Mouse (Mus musculus) midbrain, postnatal 0 days (tissue): ENCODE data around the gene Zan. TPM values are rescaled to one million over a fixed set of nuclear protein-coding genes. Genes with fewer than 3 reads are reported as not detected.

Experiments
- ATAC-seq: fragments of 200-750 bp; cut with Nextera tagmentation; 2 replicates; pipeline ENCODE4 v1.8.0; 2017; ENCODE audit warnings: moderate number of reproducible peaks, mild to moderate bottlenecking, moderate TSS enrichment, moderate library complexity; ENCODE audit not compliant: low FRiP score
- DNase-seq: peaks from one replicate; pipeline ENCODE4 v3.0.0-alpha.2; 2015; ENCODE audit warnings: low spot score
- H3K27ac ChIP-seq: fragments of 300-500 bp; sonication (generic); 2 replicates; pipeline ENCODE4 v1.5.1; 2014; ENCODE audit warnings: low read depth, mild to moderate bottlenecking, low read length, mixed read lengths
- H3K27me3 ChIP-seq: fragments of 300-500 bp; sonication (generic); 2 replicates; pipeline ENCODE4 v1.6.1; 2014; ENCODE audit warnings: low read length, control low read depth, mixed read lengths; ENCODE audit not compliant: insufficient read depth
- H3K36me3 ChIP-seq: fragments of 300-500 bp; sonication (generic); 2 replicates; pipeline ENCODE4 v1.6.1; 2014; ENCODE audit warnings: low read length, control low read depth, mixed read lengths; ENCODE audit not compliant: insufficient read depth
- H3K4me1 ChIP-seq: fragments of 300-500 bp; sonication (generic); 2 replicates; pipeline ENCODE4 v1.6.1; 2014; ENCODE audit warnings: mild to moderate bottlenecking, control low read depth, antibody characterized with exemption, low read length, mixed read lengths; ENCODE audit not compliant: insufficient read depth
- H3K4me2 ChIP-seq: fragments of 300-500 bp; sonication (generic); 2 replicates; pipeline ENCODE4 v1.6.1; 2014; ENCODE audit warnings: low read depth, mild to moderate bottlenecking, low read length, mixed read lengths; ENCODE audit not compliant: poor library complexity, severe bottlenecking
- H3K4me3 ChIP-seq: fragments of 300-500 bp; sonication (generic); 2 replicates; pipeline ENCODE4 v1.5.1; 2014; ENCODE audit warnings: low read depth, mild to moderate bottlenecking, low read length, moderate library complexity
- H3K9ac ChIP-seq: fragments of 300-500 bp; sonication (generic); replicated peaks from 2 replicates; pipeline ENCODE4 v1.6.1; 2014; ENCODE audit warnings: mild to moderate bottlenecking, low read length, moderate library complexity, mixed read lengths; ENCODE audit not compliant: poor library complexity, severe bottlenecking
- H3K9me3 ChIP-seq: fragments of 300-500 bp; sonication (generic); 2 replicates; pipeline ENCODE4 v1.6.1; 2016; ENCODE audit warnings: low read length, control low read depth
- CTCF ChIP-seq: IDR thresholded peaks from 2 replicates; pipeline ENCODE4 v1.5.1; 2016; ENCODE audit warnings: antibody characterized with exemption, mild to moderate bottlenecking
- WGBS: fragments of 180-500 bp; shearing (Covaris S2); extraction: QIAGEN DNeasy Blood & Tissue Kit; methylation state at CpG from one replicate; pipeline ENCODE4 v1.1.7; 2014; 5-methylcytosine and 5-hydroxymethylcytosine counted together
- polyA plus RNA-seq: library from polyadenylated mRNA; unstranded; fragments of >200 nt; fragmentation: Nextera tagmentation; extraction: Ambion mirVana; gene quantifications from 2 replicates; pipeline ENCODE4 v1.2.1, GENCODE M21; 2015
- total RNA-seq: library from RNA; depleted of rRNA; stranded (reverse); fragments of >200 nt; gene quantifications from 2 replicates; pipeline ENCODE4 v1.2.3, GENCODE M21; 2014

Gene Zan
- total and polyA plus RNA-seq, 2 experiments from 2014 or later = 0.31 to 0.99 TPM

- 51% methylated on average over 7 of the region's 7 CpGs for WGBS
- no peaks in the 10 kb centered on the region for H3K27me3 ChIP-seq
These were observed 82.4 kb downstream of the Zan start for GRCm38 (mm10) chr5:137394456-137394855.

GRCm38 (mm10) chr5:137391641-137392040, 85.2 kb downstream of the Zan start:
- DNase-seq = no peak
- no peak for ATAC-seq
- Histone ChIP-seq H3K27ac (no peak overlapping the region), H3K27me3 (no peaks in the 10 kb centered on the region), H3K4me2 (no peak overlapping the region), H3K4me1 (no peaks in the 10 kb centered on the region), H3K36me3 (no peaks in the 10 kb centered on the region), H3K4me3 (no peak overlapping the region), H3K9ac (no peak overlapping the region), H3K9me3 (no peaks in the 10 kb centered on the region)
- TF ChIP-seq CTCF = no peak
- WGBS = 82% methylated on average over 8 of the region's 8 CpGs

More at GRCm38 (mm10) chr5:137394456-137394855, 82.4 kb downstream of the Zan start:
- Histone ChIP-seq H3K4me3 (no peak overlapping the region), H3K9ac (no peak overlapping the region), H3K36me3 (no peaks in the 10 kb centered on the region), H3K9me3 (no peaks in the 10 kb centered on the region), H3K27ac (no peak overlapping the region), H3K4me1 (no peaks in the 10 kb centered on the region), H3K4me2 (no peak overlapping the region)
- ATAC-seq = no peak
- peak; percentile 12; the same call in 1 of the 2 replicates for TF ChIP-seq CTCF
- no peak for DNase-seq

GRCm38 (mm10) chr5:137386712-137387111, 90.2 kb downstream of the Zan start:
- Histone ChIP-seq H3K27me3 (no peaks in the 10 kb centered on the region), H3K4me1 (no peaks in the 10 kb centered on the region), H3K27ac (no peak overlapping the region), H3K36me3 (no peaks in the 10 kb centered on the region), H3K4me2 (no peak overlapping the region), H3K9ac (no peak overlapping the region), H3K9me3 (no peaks in the 10 kb centered on the region), H3K4me3 (no peak overlapping the region)
- no peak for DNase-seq
- ATAC-seq = no peak
- TF ChIP-seq CTCF = no peak
- 84% methylated on average over 7 of the region's 7 CpGs for WGBS

- Histone ChIP-seq H3K9ac (no peak overlapping the region), H3K27me3 (no peaks in the 10 kb centered on the region), H3K27ac (no peak overlapping the region), H3K4me1 (no peaks in the 10 kb centered on the region), H3K4me3 (no peak overlapping the region), H3K36me3 (no peaks in the 10 kb centered on the region), H3K9me3 (no peaks in the 10 kb centered on the region), H3K4me2 (no peak overlapping the region)
- TF ChIP-seq CTCF = no peak
- no peak for ATAC-seq
- DNase-seq = no peak
- WGBS = 87% methylated on average over 7 of the region's 7 CpGs
These were observed 93.4 kb downstream of the Zan start for GRCm38 (mm10) chr5:137383441-137383840.

- no peaks in the 10 kb centered on the region for H3K27me3 ChIP-seq
- H3K9me3 ChIP-seq = no peaks in the 10 kb centered on the region
- no peaks in the 10 kb centered on the region for H3K4me1 ChIP-seq
- ATAC-seq (no peak), DNase-seq (peak; percentile 64)
- TF ChIP-seq CTCF = peak; percentile 74
- H3K27ac ChIP-seq = no peak overlapping the region
- H3K36me3 ChIP-seq = no peaks in the 10 kb centered on the region
- H3K4me3 ChIP-seq = no peak overlapping the region
- no peak overlapping the region for H3K4me2 ChIP-seq
- no peak overlapping the region for H3K9ac ChIP-seq
- 50% methylated on average over 4 of the region's 4 CpGs for WGBS
These were observed 95.7 kb downstream of the Zan start for GRCm38 (mm10) chr5:137381152-137381551.

- H3K4me2 ChIP-seq = no peak overlapping the region
- no peak for ATAC-seq
- no peaks in the 10 kb centered on the region for H3K27me3 ChIP-seq
- TF ChIP-seq CTCF = no peak
- H3K4me1 ChIP-seq = no peaks in the 10 kb centered on the region
- WGBS = 40% methylated on average over 10 of the region's 15 CpGs
- DNase-seq = no peak
- H3K9me3 ChIP-seq = no peaks in the 10 kb centered on the region
- no peak overlapping the region for H3K4me3 ChIP-seq
- no peaks in the 10 kb centered on the region for H3K36me3 ChIP-seq
- H3K9ac ChIP-seq = no peak overlapping the region
- no peak overlapping the region for H3K27ac ChIP-seq
These were observed 99.3 kb downstream of the Zan start for GRCm38 (mm10) chr5:137377603-137378002.
